Mouse (Mus musculus) liver, embryonic 15.5 days (tissue): Measurements from ENCODE around the gene Serpina1b. TPM values are rescaled to one million over a fixed set of nuclear protein-coding genes. Genes with fewer than 3 reads are reported as not detected.
"Not testable (repeated sequence)": the region's sequence is repeated elsewhere in the genome, so short reads cannot be mapped to it uniquely, and the experiment has no call there.

ENCODE experiments used
- ATAC-seq: fragments of 200-750 bp; cut with Nextera tagmentation; 2 replicates; pipeline ENCODE4 v1.8.0; 2017; ENCODE audit warnings: moderate number of reproducible peaks, mild to moderate bottlenecking, moderate library complexity; ENCODE audit not compliant: insufficient read depth
- H3K27ac ChIP-seq: fragments of 300-500 bp; sonication (generic); replicated peaks from 2 replicates; pipeline ENCODE4 v1.5.1; 2015; ENCODE audit warnings: mild to moderate bottlenecking, inconsistent platforms
- H3K27me3 ChIP-seq: fragments of 300-500 bp; sonication (generic); 2 replicates; pipeline ENCODE4 v1.6.1; 2015; ENCODE audit warnings: mild to moderate bottlenecking, inconsistent platforms
- H3K36me3 ChIP-seq: fragments of 300-500 bp; sonication (generic); replicated peaks from 2 replicates; pipeline ENCODE4 v1.6.1; 2015; ENCODE audit warnings: moderate library complexity, mild to moderate bottlenecking, inconsistent platforms
- H3K4me1 ChIP-seq: fragments of 300-500 bp; sonication (generic); replicated peaks from 2 replicates; pipeline ENCODE4 v1.6.1; 2015; ENCODE audit warnings: inconsistent platforms
- H3K4me2 ChIP-seq: fragments of 300-500 bp; sonication (generic); 2 replicates; pipeline ENCODE4 v1.6.1; 2015; ENCODE audit warnings: moderate library complexity, mild to moderate bottlenecking, inconsistent platforms
- H3K4me3 ChIP-seq: fragments of 300-500 bp; sonication (generic); replicated peaks from 2 replicates; pipeline ENCODE4 v1.5.1; 2015; ENCODE audit warnings: mild to moderate bottlenecking, inconsistent platforms
- H3K9ac ChIP-seq: fragments of 300-500 bp; sonication (generic); 2 replicates; pipeline ENCODE4 v1.6.1; 2015; ENCODE audit warnings: moderate library complexity, mild to moderate bottlenecking, inconsistent platforms
- H3K9me3 ChIP-seq: fragments of 300-500 bp; sonication (generic); replicated peaks from 2 replicates; pipeline ENCODE4 v1.6.1; 2016; ENCODE audit warnings: inconsistent platforms
- WGBS: fragments of 180-500 bp; shearing (Covaris S2); methylation state at CpG from one replicate; pipeline ENCODE4 v1.1.7; 2015; ENCODE audit warnings: mixed read lengths; ENCODE audit not compliant: insufficient replicate concordance; 5-methylcytosine and 5-hydroxymethylcytosine counted together
- polyA plus RNA-seq: library from polyadenylated mRNA; unstranded; fragments of >200 nt; fragmentation: Nextera tagmentation; extraction: Ambion mirVana; gene quantifications from 2 replicates; pipeline ENCODE4 v1.2.1, GENCODE M21; 2015

Gene Serpina1b
- 949 and 1,166 TPM in 2 replicates for polyA plus RNA-seq

DNA sequence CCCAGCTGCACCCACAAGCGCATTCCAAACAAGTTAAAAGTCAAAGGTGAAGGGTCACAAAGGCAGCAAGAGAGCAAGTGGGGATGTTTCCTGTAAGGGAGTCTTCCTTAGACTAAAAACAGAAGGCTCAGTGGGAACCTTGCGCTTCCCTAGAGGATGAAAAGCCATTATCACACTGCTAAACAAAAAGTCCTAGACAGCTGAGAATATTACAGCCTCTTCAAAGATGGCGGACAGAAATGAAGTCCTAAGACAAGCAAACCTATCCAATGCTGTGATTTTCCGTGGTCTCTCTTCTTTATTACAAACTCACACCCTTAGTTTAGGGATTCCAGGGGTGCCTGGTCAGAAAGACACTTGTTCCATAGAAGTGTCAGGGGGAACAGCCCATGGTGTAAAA is at the start of gene Serpina1b:
Serpina1b (minus strand) TSS at position 101 of the 400 bp plus-strand sequence.
- H3K9me3 ChIP-seq, H3K36me3 ChIP-seq, H3K4me3 ChIP-seq, H3K4me1 ChIP-seq, ATAC-seq, H3K4me2 ChIP-seq, H3K27me3 ChIP-seq, H3K27ac ChIP-seq, H3K9ac ChIP-seq: not testable (repeated sequence)
- 58% methylated on average over 4 of the region's 4 CpGs for WGBS

GRCm38 (mm10) chr12:103866873-103867272 is 36.7 kb upstream of the Serpina1b start:
- not testable (repeated sequence) for H3K4me3 ChIP-seq, H3K9me3 ChIP-seq, H3K36me3 ChIP-seq, ATAC-seq, H3K4me1 ChIP-seq, H3K9ac ChIP-seq, H3K4me2 ChIP-seq, H3K27me3 ChIP-seq, H3K27ac ChIP-seq
- WGBS = 24% methylated on average over 1 of the region's 1 CpGs

DNA sequence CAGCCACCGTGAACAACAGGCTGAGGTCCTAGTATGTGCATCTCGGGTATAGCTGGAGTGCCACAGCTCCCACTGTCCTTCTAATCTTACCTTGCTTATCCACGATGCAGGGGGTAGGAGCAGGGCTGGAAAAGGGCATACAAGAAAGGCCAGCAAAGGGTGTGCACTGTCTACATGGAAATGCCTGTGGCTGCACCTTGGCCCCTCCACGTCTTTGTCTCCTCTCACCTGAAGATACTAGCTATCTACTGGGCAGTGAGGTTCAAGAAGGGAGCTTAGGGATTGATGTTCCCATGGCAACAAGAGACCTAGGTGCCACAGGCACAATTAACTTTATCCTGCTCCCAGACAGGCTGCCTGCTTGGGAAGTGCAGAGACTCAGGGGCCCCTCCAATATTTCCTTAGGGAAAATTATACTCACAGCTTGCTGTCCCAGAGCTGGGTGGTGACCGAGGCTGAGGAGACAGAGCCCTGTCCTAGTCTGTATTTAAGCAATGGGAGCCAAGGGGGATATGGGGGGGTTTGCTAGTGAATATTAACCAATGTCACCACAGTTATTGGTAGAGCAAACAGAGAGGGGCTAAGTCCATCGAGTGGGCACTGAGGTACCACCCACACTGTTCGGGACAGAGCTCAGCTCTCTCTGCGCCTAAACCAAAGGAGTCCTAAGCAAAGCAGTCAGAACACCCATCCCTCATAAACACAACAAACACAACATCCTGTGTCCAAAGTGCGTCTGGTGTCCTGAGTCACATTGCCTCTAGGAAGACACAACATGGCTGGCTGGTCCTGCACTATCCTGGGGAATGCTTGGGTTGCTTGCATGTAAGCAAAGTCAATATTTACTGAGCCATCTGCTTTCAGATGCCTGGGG is 33.2 kb upstream of the Serpina1b start, which contains the start of gene Serpina1a:
Serpina1a (minus strand) TSS at position 462 of the 874 bp plus-strand sequence.
- H3K9ac ChIP-seq, H3K36me3 ChIP-seq, H3K9me3 ChIP-seq, H3K4me1 ChIP-seq, H3K27me3 ChIP-seq: not testable (repeated sequence)
- WGBS = 46% methylated on average over 9 of the region's 9 CpGs
- Histone ChIP-seq H3K4me3 (peak within 1 kb of the TSS; percentile 37), H3K27ac (peak within 1 kb of the TSS; percentile 41; the same call in 1 of the 2 replicates), H3K4me2 (peak within 1 kb of the TSS; percentile 37; the same call in 1 of the 2 replicates)
- peak; percentile 58 for ATAC-seq

GRCm38 (mm10) chr12:103860976-103861375 is 30.8 kb upstream of the Serpina1b start:
- Histone ChIP-seq H3K27me3 (no peaks in the 10 kb centered on the region), H3K36me3 (no peaks in the 10 kb centered on the region), H3K4me1 (no peaks in the 10 kb centered on the region), H3K9ac (no peak overlapping the region), H3K27ac (no peak overlapping the region), H3K4me3 (no peak overlapping the region), H3K4me2 (peak overlapping the region; percentile 41), H3K9me3 (no peaks in the 10 kb centered on the region)
- ATAC-seq = no peak
- 36% methylated on average over 3 of the region's 3 CpGs for WGBS

GRCm38 (mm10) chr12:103860571-103860970 is 30.4 kb upstream of the Serpina1b start:
- H3K9ac ChIP-seq, H3K27ac ChIP-seq, H3K9me3 ChIP-seq, H3K36me3 ChIP-seq, H3K4me3 ChIP-seq, H3K27me3 ChIP-seq, H3K4me1 ChIP-seq, ATAC-seq: not testable (repeated sequence)
- WGBS = 49% methylated on average over 3 of the region's 4 CpGs
- peak overlapping the region; percentile 41 for H3K4me2 ChIP-seq

GRCm38 (mm10) chr12:103859584-103859983 is 29.4 kb upstream of the Serpina1b start:
- H3K27me3 ChIP-seq, H3K36me3 ChIP-seq, H3K4me1 ChIP-seq, H3K27ac ChIP-seq, H3K4me2 ChIP-seq, H3K9me3 ChIP-seq, H3K4me3 ChIP-seq, ATAC-seq, H3K9ac ChIP-seq: not testable (repeated sequence)
- WGBS = 46% methylated on average over 3 of the region's 3 CpGs

- not testable (repeated sequence) for H3K9ac ChIP-seq, H3K4me3 ChIP-seq, H3K27ac ChIP-seq, H3K36me3 ChIP-seq, H3K9me3 ChIP-seq, H3K4me2 ChIP-seq, H3K4me1 ChIP-seq, ATAC-seq, H3K27me3 ChIP-seq
- 61% methylated on average over 2 of the region's 2 CpGs for WGBS
Measured at GRCm38 (mm10) chr12:103853032-103853431, 22.9 kb upstream of the Serpina1b start.

DNA sequence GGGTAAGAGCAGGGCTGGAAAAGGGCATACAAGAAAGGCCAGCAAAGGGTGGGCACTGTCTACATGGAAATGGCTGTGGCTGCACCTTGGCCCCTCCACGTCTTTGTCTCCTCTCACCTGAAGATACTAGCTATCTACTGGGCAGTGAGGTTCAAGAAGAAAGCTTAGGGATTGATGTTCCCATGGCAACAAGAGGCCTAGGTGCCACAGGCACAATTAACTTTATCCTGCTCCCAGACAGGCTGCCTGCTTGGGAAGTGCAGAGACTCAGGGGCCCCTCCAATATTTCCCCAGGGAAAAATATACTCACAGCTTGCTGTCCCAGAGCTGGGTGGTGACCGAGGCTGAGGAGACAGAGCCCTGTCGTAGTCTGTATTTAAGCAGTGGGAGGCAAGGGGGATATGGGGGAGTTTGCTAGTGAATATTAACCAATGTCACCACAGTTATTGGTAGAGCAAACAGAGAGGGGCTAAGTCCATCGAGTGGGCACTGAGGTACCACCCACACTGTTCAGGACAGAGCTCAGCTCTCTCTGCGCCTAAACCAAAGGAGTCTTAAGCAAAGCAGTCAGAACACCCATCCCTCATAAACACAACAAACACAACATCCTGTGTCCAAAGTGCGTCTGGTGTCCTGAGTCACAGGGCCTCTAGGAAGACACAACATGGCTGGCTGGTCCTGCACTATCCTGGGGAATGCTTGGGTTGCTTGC is 2.4 kb downstream of the Serpina1b start:
- not testable (repeated sequence) for H3K4me2 ChIP-seq
- WGBS = 58% methylated on average over 6 of the region's 6 CpGs

GRCm38 (mm10) chr12:103823826-103824225 is 6.3 kb downstream of the Serpina1b start:
- not testable (repeated sequence) for H3K9ac ChIP-seq, H3K4me1 ChIP-seq, ATAC-seq, H3K27ac ChIP-seq, H3K4me2 ChIP-seq, H3K4me3 ChIP-seq, H3K9me3 ChIP-seq, H3K36me3 ChIP-seq, H3K27me3 ChIP-seq
- 45% methylated on average over 5 of the region's 5 CpGs for WGBS

More for the DNA sequence above, 2.4 kb downstream of the Serpina1b start:
- not testable (repeated sequence) for H3K9me3 ChIP-seq, H3K36me3 ChIP-seq, H3K4me1 ChIP-seq, H3K27ac ChIP-seq, H3K27me3 ChIP-seq
- Histone ChIP-seq H3K4me3 (peak overlapping the region; percentile 46), H3K9ac (peak overlapping the region; percentile 18; the same call in 1 of the 2 replicates)
- ATAC-seq = peak; percentile 42; the same call in 1 of the 2 replicates

DNA sequence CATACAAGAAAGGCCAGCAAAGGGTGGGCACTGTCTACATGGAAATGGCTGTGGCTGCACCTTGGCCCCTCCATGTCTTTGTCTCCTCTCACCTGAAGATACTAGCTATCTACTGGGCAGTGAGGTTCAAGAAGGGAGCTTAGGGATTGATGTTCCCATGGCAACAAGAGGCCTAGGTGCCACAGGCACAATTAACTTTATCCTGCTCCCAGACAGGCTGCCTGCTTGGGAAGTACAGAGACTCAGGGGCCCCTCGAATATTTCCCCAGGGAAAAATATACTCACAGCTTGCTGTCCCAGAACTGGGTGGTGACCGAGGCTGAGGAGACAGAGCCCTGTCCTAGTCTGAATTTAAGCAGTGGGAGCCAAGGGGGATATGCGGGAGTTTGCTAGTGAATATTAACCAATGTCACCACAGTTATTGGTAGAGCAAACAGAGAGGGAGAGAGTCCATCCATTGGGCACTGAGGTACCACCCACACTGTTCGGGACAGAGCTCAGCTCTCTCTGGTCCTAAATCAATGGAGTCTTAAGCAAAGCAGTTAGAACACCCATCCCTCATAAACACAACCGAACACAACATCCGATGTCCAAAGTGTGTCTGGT is 56.8 kb downstream of the Serpina1b start, which contains the start of gene Serpina1d:
Serpina1d (minus strand) TSS at position 347 of the 606 bp plus-strand sequence.
- not testable (repeated sequence) for H3K36me3 ChIP-seq, H3K9me3 ChIP-seq, H3K9ac ChIP-seq, H3K4me1 ChIP-seq, H3K27ac ChIP-seq, H3K27me3 ChIP-seq
- ATAC-seq = peak; percentile 57
- WGBS = 54% methylated on average over 6 of the region's 6 CpGs
- Histone ChIP-seq H3K4me3 (peak within 1 kb of the TSS; percentile 31), H3K4me2 (peak within 1 kb of the TSS; percentile 23)

DNA sequence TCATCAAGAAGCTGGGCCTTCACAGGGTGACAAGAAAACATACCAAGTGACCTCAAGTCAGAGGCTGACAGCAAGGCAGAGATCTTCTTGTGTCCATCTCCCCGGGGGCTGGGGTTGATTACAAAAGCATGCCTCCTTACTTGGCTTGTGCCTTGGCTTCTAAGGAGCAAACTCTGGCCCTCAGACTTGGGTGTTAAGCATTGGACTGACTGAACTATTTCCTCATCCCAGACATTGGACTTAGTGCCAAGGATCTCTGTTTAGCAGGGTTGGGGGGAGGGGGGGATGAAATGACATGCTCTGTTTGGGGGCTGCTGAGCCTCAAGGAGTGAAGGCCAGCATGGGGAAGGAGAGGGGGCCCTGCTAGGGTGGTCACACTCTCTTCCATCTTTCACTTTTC is 59.6 kb downstream of the Serpina1b start:
- H3K27me3 ChIP-seq, ATAC-seq, H3K27ac ChIP-seq, H3K4me3 ChIP-seq, H3K9me3 ChIP-seq, H3K4me2 ChIP-seq, H3K4me1 ChIP-seq, H3K9ac ChIP-seq, H3K36me3 ChIP-seq: not testable (repeated sequence)
- 30% methylated on average over 1 of the region's 1 CpGs for WGBS
